Mouse (Mus musculus) forebrain, embryonic 14.5 days (tissue): Measurements from ENCODE around the gene Klhl21. TPM values are rescaled to one million over a fixed set of nuclear protein-coding genes. Genes with fewer than 3 reads are reported as not detected.
"Not testable (repeated sequence)": the region's sequence is repeated elsewhere in the genome, so short reads cannot be mapped to it uniquely, and the experiment has no call there.

Source experiments
- ATAC-seq: fragments of 200-750 bp; cut with Nextera tagmentation; 2 replicates; pipeline ENCODE4 v1.8.0; 2017; ENCODE audit warnings: mild to moderate bottlenecking, moderate library complexity
- DNase-seq: peaks from one replicate; pipeline ENCODE4 v3.0.0-alpha.2; 2015; ENCODE audit warnings: low spot score
- H3K27ac ChIP-seq: fragments of 300-500 bp; sonication (generic); 2 replicates; pipeline ENCODE4 v1.5.1; 2014; ENCODE audit warnings: low read depth, mild to moderate bottlenecking, control low read depth, low read length, moderate library complexity
- H3K27me3 ChIP-seq: fragments of 300-500 bp; sonication (generic); replicated peaks from 2 replicates; pipeline ENCODE4 v1.6.1; 2014; ENCODE audit warnings: low read length, control low read depth, mixed read lengths; ENCODE audit not compliant: control insufficient read depth, insufficient read depth
- H3K36me3 ChIP-seq: fragments of 300-500 bp; sonication (generic); 2 replicates; pipeline ENCODE4 v1.6.1; 2014; ENCODE audit warnings: low read length, control low read depth; ENCODE audit not compliant: control insufficient read depth, insufficient read depth
- H3K4me1 ChIP-seq: fragments of 300-500 bp; sonication (generic); 2 replicates; pipeline ENCODE4 v1.6.1; 2014; ENCODE audit warnings: antibody characterized with exemption, low read length, control low read depth; ENCODE audit not compliant: control insufficient read depth, insufficient read depth
- H3K4me2 ChIP-seq: fragments of 300-500 bp; sonication (generic); 2 replicates; pipeline ENCODE4 v1.6.1; 2014; ENCODE audit warnings: mild to moderate bottlenecking, control low read depth, low read length
- H3K4me3 ChIP-seq: fragments of 300-500 bp; sonication (generic); 2 replicates; pipeline ENCODE4 v1.5.1; 2014; ENCODE audit warnings: low read depth, low read length, control low read depth
- H3K9ac ChIP-seq: fragments of 300-500 bp; sonication (generic); 2 replicates; pipeline ENCODE4 v1.6.1; 2014; ENCODE audit warnings: mild to moderate bottlenecking, low read length, control low read depth, moderate library complexity
- H3K9me3 ChIP-seq: fragments of 300-500 bp; sonication (generic); replicated peaks from 2 replicates; pipeline ENCODE4 v1.6.1; 2016; ENCODE audit warnings: low read length, control low read depth, mixed read lengths; ENCODE audit not compliant: control insufficient read depth
- WGBS: fragments of 180-500 bp; shearing (Covaris S2); extraction: QIAGEN DNeasy Blood & Tissue Kit; methylation state at CpG from one replicate; pipeline ENCODE4 v1.1.7; 2014; 5-methylcytosine and 5-hydroxymethylcytosine counted together
- polyA plus RNA-seq: library from polyadenylated mRNA; unstranded; fragments of >200 nt; fragmentation: Nextera tagmentation; extraction: Ambion mirVana; gene quantifications from 2 replicates; pipeline ENCODE4 v1.2.1, GENCODE M21; 2014

Klhl21 gene
- polyA plus RNA-seq, 1 experiment from 2014 or later, result 0.69 TPM

- peaks cover 10% of the 10 kb centered on the region for H3K4me1 ChIP-seq
- DNase-seq (no peak), ATAC-seq (no peak)
- H3K9ac ChIP-seq, result no peak overlapping the region
- H3K36me3 ChIP-seq, result peaks cover 58% of the 10 kb centered on the region
- H3K27me3 ChIP-seq, result no peaks in the 10 kb centered on the region
- 90% methylated on average over 8 of the region's 8 CpGs for WGBS
- no peak overlapping the region for H3K27ac ChIP-seq
- H3K4me2 ChIP-seq, result no peak overlapping the region
- H3K4me3 ChIP-seq, result no peak overlapping the region
- no peaks in the 10 kb centered on the region for H3K9me3 ChIP-seq
These were observed 13.9 kb downstream of the Klhl21 start for GRCm38 (mm10) chr4:152022506-152022905.

- Histone ChIP-seq H3K9me3 (no peaks in the 10 kb centered on the region), H3K36me3 (peaks cover 47% of the 10 kb centered on the region)
- WGBS, result 92% methylated on average over 11 of the region's 11 CpGs
These were observed 15.9 kb downstream of the Klhl21 start for GRCm38 (mm10) chr4:152024525-152024924.

DNA sequence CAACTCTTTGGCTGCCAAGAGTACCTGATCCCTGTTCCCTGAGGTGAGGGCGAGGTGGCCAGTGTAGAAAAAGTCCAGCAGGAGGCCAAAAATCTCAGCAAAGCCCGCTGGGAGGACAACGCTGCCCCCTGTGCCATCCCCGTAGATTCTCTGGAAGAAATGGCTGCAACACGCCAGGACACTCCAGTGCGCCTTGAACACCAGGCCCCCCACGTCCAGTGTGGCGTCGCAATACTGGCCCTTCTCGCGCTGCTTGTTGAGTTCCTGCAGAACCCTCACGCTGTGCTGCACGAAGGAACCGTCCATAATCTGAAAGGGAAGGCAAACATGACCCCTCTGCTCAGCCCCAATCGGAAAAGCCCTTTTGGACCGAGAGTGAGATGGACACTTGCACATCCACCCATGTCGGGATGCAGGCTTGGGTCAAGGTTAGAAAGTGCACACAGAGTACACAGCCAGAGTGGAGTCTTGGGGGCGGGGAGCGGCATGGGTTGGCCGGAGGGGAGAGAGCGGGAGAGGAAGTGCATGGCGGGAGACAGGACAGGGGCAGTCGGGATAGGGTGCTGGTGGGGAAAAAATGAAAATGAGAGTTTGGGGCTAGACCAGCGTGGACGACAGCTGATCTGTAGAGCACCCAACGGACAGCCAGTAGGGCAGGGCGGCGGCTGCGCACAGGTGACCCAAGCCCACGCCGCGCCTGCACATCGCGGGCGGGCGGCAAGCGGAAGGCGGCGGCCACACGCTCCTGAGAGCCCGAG, 18.3 kb downstream of the Klhl21 start:
- Histone ChIP-seq H3K4me3 (peak overlapping the region; percentile 67), H3K27me3 (no peaks in the 10 kb centered on the region), H3K9ac (peak overlapping the region; percentile 77), H3K27ac (0 out of 2 replicates have a peak overlapping the region, but pooled peaks have one; percentile 21), H3K36me3 (peaks cover 23% of the 10 kb centered on the region), H3K9me3 (no peaks in the 10 kb centered on the region), H3K4me1 (peaks cover 16% of the 10 kb centered on the region), H3K4me2 (peak overlapping the region; percentile 91)
- 2% methylated on average over 40 of the region's 41 CpGs for WGBS
- ATAC-seq (peak; percentile 64), DNase-seq (no peak)

More at GRCm38 (mm10) chr4:152024525-152024924, 15.9 kb downstream of the Klhl21 start:
- DNase-seq (no peak), ATAC-seq (no peak)
- no peaks in the 10 kb centered on the region for H3K27me3 ChIP-seq
- H3K4me3 ChIP-seq, result no peak overlapping the region
- no peak overlapping the region for H3K27ac ChIP-seq
- H3K9ac ChIP-seq, result no peak overlapping the region
- H3K4me2 ChIP-seq, result no peak overlapping the region
- peaks cover 16% of the 10 kb centered on the region for H3K4me1 ChIP-seq

GRCm38 (mm10) chr4:152027524-152027923, 18.9 kb downstream of the Klhl21 start, which contains the start of gene Zbtb48:
Zbtb48 (minus strand) TSS chr4:152027671.
- Histone ChIP-seq H3K9me3 (no peaks in the 10 kb centered on the region), H3K4me1 (peaks cover 16% of the 10 kb centered on the region), H3K9ac (peak within 1 kb of the TSS; percentile 77), H3K27me3 (no peaks in the 10 kb centered on the region), H3K4me2 (peak within 1 kb of the TSS; percentile 91), H3K27ac (0 out of 2 replicates have a peak within 1 kb of the TSS, but pooled peaks have one; percentile 21), H3K4me3 (peak within 1 kb of the TSS; percentile 67), H3K36me3 (peaks cover 17% of the 10 kb centered on the region)
- DNase-seq, result peak; percentile 99
- WGBS, result under 1% methylated on average over 35 of the region's 35 CpGs
- ATAC-seq, result peak; percentile 99

DNA sequence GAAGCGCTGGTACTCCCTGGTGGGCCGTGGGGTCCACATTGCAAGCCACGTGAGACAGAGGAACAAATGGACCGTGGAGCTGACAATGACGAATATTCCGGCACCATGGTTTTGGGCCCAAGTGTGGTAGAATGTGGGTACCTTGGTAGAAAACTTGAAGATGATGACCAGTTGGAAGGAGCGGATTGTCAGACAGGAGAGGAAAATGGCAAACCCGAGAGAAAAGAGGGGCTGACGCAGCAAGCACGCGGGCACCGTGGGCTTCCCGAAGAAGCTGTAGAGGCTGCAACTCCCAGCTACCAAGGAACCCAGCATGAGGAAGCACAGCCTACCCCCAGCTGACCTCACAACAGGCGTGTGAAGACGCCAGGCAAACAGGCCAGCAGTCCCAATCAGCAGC, 19.9 kb downstream of the Klhl21 start:
- Histone ChIP-seq H3K27ac (no peak overlapping the region), H3K4me2 (peak overlapping the region; percentile 91), H3K27me3 (no peaks in the 10 kb centered on the region), H3K4me1 (peaks cover 16% of the 10 kb centered on the region), H3K9ac (peak overlapping the region; percentile 71), H3K4me3 (peak overlapping the region; percentile 67), H3K36me3 (0 out of 2 replicates have a peak, but pooled peaks cover 10% of the 10 kb centered on the region), H3K9me3 (no peaks in the 10 kb centered on the region)
- DNase-seq (no peak), ATAC-seq (no peak)
- 73% methylated on average over 15 of the region's 15 CpGs for WGBS

GRCm38 (mm10) chr4:152029087-152029486, 20.5 kb downstream of the Klhl21 start:
- no peak overlapping the region for H3K4me2 ChIP-seq
- H3K27ac ChIP-seq, result no peak overlapping the region
- no peak overlapping the region for H3K9ac ChIP-seq
- ATAC-seq, result no peak
- H3K9me3 ChIP-seq, result no peaks in the 10 kb centered on the region
- peaks cover 16% of the 10 kb centered on the region for H3K4me1 ChIP-seq
- no peak for DNase-seq
- H3K27me3 ChIP-seq, result no peaks in the 10 kb centered on the region
- WGBS, result 38% methylated on average over 5 of the region's 5 CpGs
- H3K4me3 ChIP-seq, result no peak overlapping the region
- 0 out of 2 replicates have a peak, but pooled peaks cover 4% of the 10 kb centered on the region for H3K36me3 ChIP-seq

- 50% methylated on average over 4 of the region's 4 CpGs for WGBS
- Histone ChIP-seq H3K4me2 (no peak overlapping the region), H3K4me1 (peaks cover 16% of the 10 kb centered on the region), H3K27me3 (no peaks in the 10 kb centered on the region), H3K36me3 (0 out of 2 replicates have a peak, but pooled peaks cover 4% of the 10 kb centered on the region), H3K9ac (no peak overlapping the region), H3K9me3 (no peaks in the 10 kb centered on the region), H3K4me3 (no peak overlapping the region), H3K27ac (no peak overlapping the region)
- no peak for ATAC-seq
- no peak for DNase-seq
These were observed 21.4 kb downstream of the Klhl21 start for GRCm38 (mm10) chr4:152029997-152030396.

- Histone ChIP-seq H3K27ac (no peak overlapping the region), H3K4me3 (no peak overlapping the region), H3K4me2 (no peak overlapping the region), H3K36me3 (no peaks in the 10 kb centered on the region), H3K4me1 (peaks cover 4% of the 10 kb centered on the region; the same call in 1 of the 2 replicates), H3K9ac (no peak overlapping the region), H3K27me3 (no peaks in the 10 kb centered on the region), H3K9me3 (no peaks in the 10 kb centered on the region)
- no peak for DNase-seq
- 90% methylated on average over 13 of the region's 13 CpGs for WGBS
- no peak for ATAC-seq
These were observed 24.3 kb downstream of the Klhl21 start for GRCm38 (mm10) chr4:152032922-152033321.

- DNase-seq, result not testable (repeated sequence)
These were observed 27.9 kb downstream of the Klhl21 start for GRCm38 (mm10) chr4:152036464-152036863.

More at GRCm38 (mm10) chr4:152036464-152036863, 27.9 kb downstream of the Klhl21 start:
- not testable (repeated sequence) for ATAC-seq, H3K4me1 ChIP-seq, H3K27ac ChIP-seq, H3K27me3 ChIP-seq, H3K36me3 ChIP-seq, H3K4me2 ChIP-seq, H3K9ac ChIP-seq, H3K9me3 ChIP-seq, H3K4me3 ChIP-seq
- 87% methylated on average over 6 of the region's 6 CpGs for WGBS
